Mouse (Mus musculus): ENCODE measurements at regions not wholly inside any gene's neighbourhood (a gene's known extent, or its start where the extent isn't known, plus 50 kb on each side); places are given as distances from the start of the nearest gene placed in this dataset.

DNA sequence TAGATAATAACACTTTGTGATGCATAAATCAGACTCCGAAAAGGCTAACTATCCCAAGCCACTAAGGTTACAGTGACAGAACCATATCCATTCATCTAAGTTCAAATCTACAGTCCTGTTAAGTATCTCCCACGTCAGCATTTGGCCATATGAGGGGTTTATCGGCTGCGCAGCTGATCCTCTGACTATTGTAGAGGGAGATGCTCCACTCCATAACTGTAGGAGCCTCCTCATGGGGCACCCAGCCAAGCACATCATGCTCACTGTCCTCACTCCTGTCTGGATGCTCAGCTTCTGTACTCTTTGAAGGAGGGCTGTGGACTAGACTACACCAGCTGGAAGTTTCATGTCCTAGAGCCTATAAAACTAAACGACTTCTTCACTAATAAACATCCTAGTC lies 337.2 kb downstream of the Bckdhb start:
- TF ChIP-seq POLR2A (IDR thresholded peaks at IDR 0.05; ENCODE audit: control insufficient read depth, low read depth, low read length) (no peak), CTCF (IDR thresholded peaks at IDR 0.05; ENCODE audit: control insufficient read depth, insufficient read depth, insufficient replicate concordance, low read depth, low read length) (no peak)
- Histone ChIP-seq H3K27me3 (ENCODE audit: control insufficient read depth, insufficient read depth, low read length) (no peaks in the 10 kb centered on the region), H3K4me3 (ENCODE audit: control insufficient read depth, low read depth, low read length) (no peak overlapping the region), H3K27ac (ENCODE audit: control insufficient read depth, insufficient read depth, low read depth, low read length) (no peak overlapping the region), H3K4me1 (ENCODE audit: control insufficient read depth, insufficient read depth, low read length) (no peaks in the 10 kb centered on the region), H3K36me3 (ENCODE audit: control insufficient read depth, insufficient read depth, low read length) (no peaks in the 10 kb centered on the region)

DNA sequence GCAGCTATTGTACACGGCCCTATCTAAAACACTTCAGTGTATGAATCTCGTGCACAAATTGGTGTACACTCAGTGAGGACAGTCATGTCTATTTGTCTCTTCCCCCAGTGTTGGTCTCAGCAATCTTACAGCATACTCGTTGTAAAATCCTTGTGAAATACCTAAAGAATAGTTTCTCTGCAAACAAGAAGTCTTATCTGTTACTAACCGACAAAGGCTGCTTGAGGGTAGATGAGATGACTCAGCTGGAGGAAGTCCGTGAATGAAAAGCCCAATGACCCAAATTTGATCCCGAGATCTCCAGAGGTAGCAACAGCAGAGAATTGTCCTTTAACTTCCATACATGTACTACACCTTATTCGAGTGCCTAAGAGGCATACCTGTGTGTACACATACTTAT lies 342.0 kb downstream of the Bckdhb start:
- no peak for TF ChIP-seq POLR2A (IDR thresholded peaks at IDR 0.05; ENCODE audit: control insufficient read depth, low read depth, low read length)
- no peak for TF ChIP-seq CTCF (IDR thresholded peaks at IDR 0.05; ENCODE audit: control insufficient read depth, insufficient read depth, insufficient replicate concordance, low read depth, low read length)
- Histone ChIP-seq H3K27ac (ENCODE audit: control insufficient read depth, insufficient read depth, low read depth, low read length) (no peak overlapping the region), H3K36me3 (ENCODE audit: control insufficient read depth, insufficient read depth, low read length) (no peaks in the 10 kb centered on the region), H3K4me3 (ENCODE audit: control insufficient read depth, low read depth, low read length) (no peak overlapping the region), H3K27me3 (ENCODE audit: control insufficient read depth, insufficient read depth, low read length) (no peaks in the 10 kb centered on the region), H3K4me1 (ENCODE audit: control insufficient read depth, insufficient read depth, low read length) (no peaks in the 10 kb centered on the region)

DNA sequence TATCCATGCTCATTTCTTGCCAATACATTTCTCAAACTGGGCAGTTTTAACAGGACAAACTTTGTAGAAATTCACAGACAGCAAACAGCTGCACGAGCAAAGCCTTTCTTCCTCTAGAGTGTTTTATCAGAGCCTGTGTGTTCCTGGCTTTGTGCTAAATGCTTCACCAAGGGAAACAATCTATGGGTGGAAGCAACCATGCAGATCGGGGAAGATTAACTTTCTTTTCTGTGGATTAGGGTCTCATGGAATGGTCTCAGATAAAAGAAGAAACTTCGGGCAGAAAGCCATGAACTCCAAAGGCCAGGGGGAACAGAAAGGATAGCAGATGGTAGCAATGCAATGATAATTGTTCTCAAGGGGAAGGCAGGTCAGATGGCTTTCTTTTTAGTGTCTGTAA lies 349.7 kb downstream of the Bckdhb start:
- no peak overlapping the region for H3K4me3 ChIP-seq (ENCODE audit: control insufficient read depth, low read depth, low read length)
- TF ChIP-seq CTCF (IDR thresholded peaks at IDR 0.05; ENCODE audit: control insufficient read depth, insufficient read depth, insufficient replicate concordance, low read depth, low read length), result no peak
- no peak for TF ChIP-seq POLR2A (IDR thresholded peaks at IDR 0.05; ENCODE audit: control insufficient read depth, low read depth, low read length)
- no peak overlapping the region for H3K27ac ChIP-seq (ENCODE audit: control insufficient read depth, insufficient read depth, low read depth, low read length)
- no peaks in the 10 kb centered on the region for H3K4me1 ChIP-seq (ENCODE audit: control insufficient read depth, insufficient read depth, low read length)
- no peaks in the 10 kb centered on the region for H3K27me3 ChIP-seq (ENCODE audit: control insufficient read depth, insufficient read depth, low read length)
- no peaks in the 10 kb centered on the region for H3K36me3 ChIP-seq (ENCODE audit: control insufficient read depth, insufficient read depth, low read length)

DNA sequence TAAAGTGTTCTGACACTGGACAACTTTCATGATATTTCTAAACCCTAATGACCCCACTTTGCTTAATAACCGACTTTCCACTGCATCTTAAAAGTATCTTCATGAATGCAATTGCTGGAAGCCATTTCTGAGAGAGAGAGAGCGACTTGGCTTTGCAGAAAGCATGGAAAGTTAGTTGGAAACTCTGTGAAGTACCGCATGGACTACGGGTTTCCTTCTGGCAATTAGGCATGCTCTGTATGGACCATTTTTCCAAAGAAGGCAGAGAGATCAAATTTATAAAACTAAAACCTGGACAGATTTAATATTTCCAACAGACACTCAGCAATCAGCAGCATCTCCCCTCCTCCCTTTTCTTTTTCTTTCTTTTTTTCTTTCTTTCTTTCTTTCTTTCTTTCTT lies 353.4 kb downstream of the Bckdhb start:
- no peak for TF ChIP-seq POLR2A (IDR thresholded peaks at IDR 0.05; ENCODE audit: control insufficient read depth, low read depth, low read length)
- TF ChIP-seq CTCF (IDR thresholded peaks at IDR 0.05; ENCODE audit: control insufficient read depth, insufficient read depth, insufficient replicate concordance, low read depth, low read length), result no peak
- H3K4me3 ChIP-seq (ENCODE audit: control insufficient read depth, low read depth, low read length), result no peak overlapping the region
- no peak overlapping the region for H3K27ac ChIP-seq (ENCODE audit: control insufficient read depth, insufficient read depth, low read depth, low read length)
- H3K27me3 ChIP-seq (ENCODE audit: control insufficient read depth, insufficient read depth, low read length), result no peaks in the 10 kb centered on the region
- no peaks in the 10 kb centered on the region for H3K36me3 ChIP-seq (ENCODE audit: control insufficient read depth, insufficient read depth, low read length)
- H3K4me1 ChIP-seq (ENCODE audit: control insufficient read depth, insufficient read depth, low read length), result no peaks in the 10 kb centered on the region

DNA sequence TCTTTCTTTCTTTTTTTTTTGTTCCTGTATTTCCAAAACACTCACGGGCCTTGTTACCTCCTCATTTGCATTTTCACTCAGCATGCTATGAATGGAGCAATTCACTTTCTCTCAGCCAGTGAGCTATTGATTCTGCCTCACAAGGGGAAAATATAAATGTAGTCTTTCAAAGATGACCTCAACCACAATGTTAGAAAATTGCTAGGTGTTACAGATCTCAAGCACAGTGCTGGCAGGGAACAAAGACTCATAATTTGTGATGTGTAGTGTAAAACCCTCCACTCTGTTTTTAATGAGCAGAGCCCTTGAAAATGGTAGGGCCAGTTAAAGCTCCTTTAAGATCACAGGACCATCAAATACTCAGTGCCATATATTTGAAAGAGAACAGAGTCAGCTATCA lies 353.8 kb downstream of the Bckdhb start:
- no peak overlapping the region for H3K4me3 ChIP-seq (ENCODE audit: control insufficient read depth, low read depth, low read length)
- H3K27ac ChIP-seq (ENCODE audit: control insufficient read depth, insufficient read depth, low read depth, low read length), result no peak overlapping the region

DNA sequence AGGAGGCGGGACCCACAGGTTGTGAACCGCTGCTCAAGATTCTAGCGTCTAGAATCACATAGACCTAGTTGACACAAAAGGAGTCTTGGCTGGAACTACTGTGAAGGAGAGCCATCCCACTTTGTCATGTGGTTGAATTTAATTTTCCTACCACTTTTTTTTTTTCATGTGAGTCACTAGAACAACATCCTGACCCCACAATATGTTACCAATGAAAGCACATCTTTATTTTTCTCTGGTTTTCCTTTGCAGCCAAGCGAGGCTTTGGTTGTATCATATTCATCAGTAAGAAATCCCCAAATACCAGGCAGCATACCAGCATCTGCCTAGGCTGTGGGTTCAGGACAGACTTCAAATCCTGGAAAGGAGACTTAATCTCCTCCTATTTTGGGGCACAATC lies 356.0 kb downstream of the Bckdhb start:
- Histone ChIP-seq H3K27me3 (ENCODE audit: control insufficient read depth, insufficient read depth, low read length) (no peaks in the 10 kb centered on the region), H3K4me1 (ENCODE audit: control insufficient read depth, insufficient read depth, low read length) (no peaks in the 10 kb centered on the region), H3K27ac (ENCODE audit: control insufficient read depth, insufficient read depth, low read depth, low read length) (no peak overlapping the region), H3K4me3 (ENCODE audit: control insufficient read depth, low read depth, low read length) (no peak overlapping the region), H3K36me3 (ENCODE audit: control insufficient read depth, insufficient read depth, low read length) (no peaks in the 10 kb centered on the region)
- TF ChIP-seq CTCF (IDR thresholded peaks at IDR 0.05; ENCODE audit: control insufficient read depth, insufficient read depth, insufficient replicate concordance, low read depth, low read length) (no peak), POLR2A (IDR thresholded peaks at IDR 0.05; ENCODE audit: control insufficient read depth, low read depth, low read length) (no peak)

More for the DNA sequence above, 353.8 kb downstream of the Bckdhb start:
- H3K4me1 ChIP-seq (ENCODE audit: control insufficient read depth, insufficient read depth, low read length), result no peaks in the 10 kb centered on the region
- no peak for TF ChIP-seq POLR2A (IDR thresholded peaks at IDR 0.05; ENCODE audit: control insufficient read depth, low read depth, low read length)
- no peak for TF ChIP-seq CTCF (IDR thresholded peaks at IDR 0.05; ENCODE audit: control insufficient read depth, insufficient read depth, insufficient replicate concordance, low read depth, low read length)
- H3K36me3 ChIP-seq (ENCODE audit: control insufficient read depth, insufficient read depth, low read length), result no peaks in the 10 kb centered on the region
- H3K27me3 ChIP-seq (ENCODE audit: control insufficient read depth, insufficient read depth, low read length), result no peaks in the 10 kb centered on the region

DNA sequence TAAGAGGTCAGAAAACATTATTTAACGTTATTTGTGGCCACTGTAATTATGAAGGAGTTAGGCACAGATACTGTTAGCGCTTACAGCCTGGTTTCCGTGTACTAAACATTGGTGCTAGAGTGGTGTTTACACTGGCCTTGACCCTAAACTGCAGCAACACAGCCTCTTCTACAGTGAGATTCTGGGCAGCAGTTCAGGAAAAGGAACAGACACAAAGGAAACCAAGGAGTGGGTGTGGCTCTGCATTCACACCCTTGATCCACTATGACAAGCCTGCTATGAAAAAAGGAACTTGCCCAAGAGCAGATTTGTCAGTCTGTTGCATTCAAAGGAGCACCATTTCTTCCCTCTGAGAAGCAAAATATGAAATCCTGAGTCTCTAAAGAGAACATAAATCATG lies 356.7 kb downstream of the Bckdhb start:
- Histone ChIP-seq H3K27me3 (ENCODE audit: control insufficient read depth, insufficient read depth, low read length) (no peaks in the 10 kb centered on the region), H3K4me1 (ENCODE audit: control insufficient read depth, insufficient read depth, low read length) (no peaks in the 10 kb centered on the region), H3K36me3 (ENCODE audit: control insufficient read depth, insufficient read depth, low read length) (no peaks in the 10 kb centered on the region), H3K27ac (ENCODE audit: control insufficient read depth, insufficient read depth, low read depth, low read length) (no peak overlapping the region), H3K4me3 (ENCODE audit: control insufficient read depth, low read depth, low read length) (no peak overlapping the region)
- TF ChIP-seq POLR2A (IDR thresholded peaks at IDR 0.05; ENCODE audit: control insufficient read depth, low read depth, low read length) (no peak), CTCF (IDR thresholded peaks at IDR 0.05; ENCODE audit: control insufficient read depth, insufficient read depth, insufficient replicate concordance, low read depth, low read length) (no peak)

DNA sequence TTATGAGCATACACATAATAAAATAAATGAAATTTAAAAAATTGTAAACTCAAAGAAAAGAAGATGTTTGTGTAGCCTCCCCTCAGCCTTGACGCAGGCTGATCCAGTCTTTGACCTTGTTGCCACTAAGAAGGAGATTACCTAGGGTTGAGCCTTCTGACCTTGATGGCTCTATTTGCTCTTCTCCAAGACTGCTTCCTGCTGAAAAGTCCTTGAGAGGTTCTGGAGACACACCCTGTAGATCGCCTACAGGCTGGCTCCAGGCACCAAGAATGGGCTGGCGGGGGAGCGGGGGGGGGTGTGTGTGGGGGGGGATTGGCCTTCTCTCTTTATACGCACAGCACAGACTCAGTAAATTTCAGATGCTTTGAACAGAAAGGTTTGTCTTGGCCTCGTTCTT lies 358.4 kb downstream of the Bckdhb start:
- Histone ChIP-seq H3K4me1 (ENCODE audit: control insufficient read depth, insufficient read depth, low read length) (no peaks in the 10 kb centered on the region), H3K27me3 (ENCODE audit: control insufficient read depth, insufficient read depth, low read length) (no peaks in the 10 kb centered on the region), H3K4me3 (ENCODE audit: control insufficient read depth, low read depth, low read length) (no peak overlapping the region), H3K36me3 (ENCODE audit: control insufficient read depth, insufficient read depth, low read length) (no peaks in the 10 kb centered on the region), H3K27ac (ENCODE audit: control insufficient read depth, insufficient read depth, low read depth, low read length) (no peak overlapping the region)
- TF ChIP-seq POLR2A (IDR thresholded peaks at IDR 0.05; ENCODE audit: control insufficient read depth, low read depth, low read length), result no peak
- no peak for TF ChIP-seq CTCF (IDR thresholded peaks at IDR 0.05; ENCODE audit: control insufficient read depth, insufficient read depth, insufficient replicate concordance, low read depth, low read length)

Measured in testis, adult 2 months (tissue).